Mouse (Mus musculus) gastrocnemius, adult 2 months (tissue): Measurements from ENCODE around the gene Ddx5. TPM values are rescaled to one million over a fixed set of nuclear protein-coding genes. Genes with fewer than 3 reads are reported as not detected.
"Not testable (repeated sequence)": the region's sequence is repeated elsewhere in the genome, so short reads cannot be mapped to it uniquely, and the experiment has no call there.

Experiments used
- DNase-seq: peaks from one replicate; pipeline ENCODE4 v3.0.0; 2022
- H3K27ac ChIP-seq: fragments of 200-600 bp; 2 replicates; pipeline ENCODE4 v1.8.1; 2022; ENCODE audit warnings: mild to moderate bottlenecking
- H3K4me3 ChIP-seq: fragments of 200-600 bp; 2 replicates; pipeline ENCODE4 v1.8.1; 2022; ENCODE audit warnings: mild to moderate bottlenecking, moderate library complexity
- CTCF ChIP-seq: fragments of 200-600 bp; IDR thresholded peaks from 2 replicates; pipeline ENCODE4 v1.8.1; 2022; ENCODE audit warnings: antibody characterized with exemption, mild to moderate bottlenecking, moderate library complexity
- intact Hi-C: fragments of 180-260 bp; cut with DNase I; formaldehyde crosslinking; loops from one replicate; pipeline ENCODE4 v1.15.1; 2025
- total RNA-seq, 2 experiments: library from RNA; stranded (reverse); gene quantifications; 2 replicates each; pipeline ENCODE4 v1.2.3; 2021

Gene Ddx5
- total RNA-seq, 2 experiments from 2014 or later: 261 to 265 TPM

- no peak for DNase-seq
- peak overlapping the region; percentile 98 for H3K4me3 ChIP-seq
- TF ChIP-seq CTCF: no peak
- intact Hi-C loops: no loop called here
- H3K27ac ChIP-seq: 0 out of 2 replicates have a peak overlapping the region, but pooled peaks have one; percentile 24
Observed at GRCm38 (mm10) chr11:106785043-106785442, 3.9 kb downstream of the Ddx5 start.

GRCm38 (mm10) chr11:106784476-106784875 lies 4.5 kb downstream of the Ddx5 start:
- peak overlapping the region; percentile 98 for H3K4me3 ChIP-seq
- intact Hi-C loops: no loop called here
- no peak for TF ChIP-seq CTCF
- H3K27ac ChIP-seq: no peak overlapping the region
- DNase-seq: no peak

DNA sequence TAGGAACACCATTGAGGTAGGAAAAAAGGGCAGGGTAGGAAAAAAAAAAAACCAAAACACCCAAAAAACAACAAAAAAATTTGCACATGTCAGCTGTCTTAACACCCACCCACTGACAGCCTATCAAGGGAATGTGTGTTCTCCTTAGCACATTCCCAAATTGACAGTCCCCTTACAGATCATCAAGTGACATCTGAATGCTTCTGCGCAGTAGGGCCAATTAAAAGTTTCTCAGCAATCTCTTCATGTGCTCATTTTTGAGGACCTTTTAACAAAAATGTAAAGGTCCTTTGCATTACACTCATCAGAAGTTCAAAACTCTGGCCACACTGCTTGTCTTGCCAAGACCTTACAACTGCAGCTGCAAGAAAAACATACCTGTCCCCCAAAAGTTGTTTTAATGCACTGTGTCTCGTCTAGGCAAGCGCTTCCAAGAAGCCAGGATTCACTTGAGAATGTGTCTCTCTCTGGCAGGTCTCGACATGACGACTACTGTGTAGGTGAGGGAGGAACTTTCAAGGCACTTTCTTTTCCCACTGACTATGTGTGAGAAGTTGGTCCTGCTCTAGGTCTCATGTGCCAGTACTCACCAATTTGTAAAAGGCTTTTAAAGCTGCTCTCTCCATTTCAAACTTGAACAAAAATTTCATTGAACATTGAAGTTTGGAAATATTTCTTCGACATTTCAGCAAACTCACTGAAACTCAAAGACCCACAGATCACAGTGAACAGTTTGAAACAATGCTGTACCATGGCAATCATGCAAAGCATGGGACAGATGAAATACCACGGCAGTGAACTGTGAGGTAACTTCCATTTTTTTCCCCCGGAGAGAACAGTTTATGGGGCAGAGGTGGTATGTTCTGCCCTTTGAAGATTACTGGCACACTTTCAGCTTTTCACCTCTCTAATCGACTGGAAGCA lies 5.9 kb downstream of the Ddx5 start:
- 0 out of 2 replicates have a peak overlapping the region, but pooled peaks have one; percentile 13 for H3K27ac ChIP-seq
- H3K4me3 ChIP-seq: peak overlapping the region; percentile 98
- no peak for DNase-seq
- TF ChIP-seq CTCF: no peak
- intact Hi-C loops: no loop called here

GRCm38 (mm10) chr11:106782271-106782670 lies 6.7 kb downstream of the Ddx5 start:
- H3K27ac ChIP-seq, DNase-seq, intact Hi-C loops, H3K4me3 ChIP-seq: not testable (repeated sequence)

DNA sequence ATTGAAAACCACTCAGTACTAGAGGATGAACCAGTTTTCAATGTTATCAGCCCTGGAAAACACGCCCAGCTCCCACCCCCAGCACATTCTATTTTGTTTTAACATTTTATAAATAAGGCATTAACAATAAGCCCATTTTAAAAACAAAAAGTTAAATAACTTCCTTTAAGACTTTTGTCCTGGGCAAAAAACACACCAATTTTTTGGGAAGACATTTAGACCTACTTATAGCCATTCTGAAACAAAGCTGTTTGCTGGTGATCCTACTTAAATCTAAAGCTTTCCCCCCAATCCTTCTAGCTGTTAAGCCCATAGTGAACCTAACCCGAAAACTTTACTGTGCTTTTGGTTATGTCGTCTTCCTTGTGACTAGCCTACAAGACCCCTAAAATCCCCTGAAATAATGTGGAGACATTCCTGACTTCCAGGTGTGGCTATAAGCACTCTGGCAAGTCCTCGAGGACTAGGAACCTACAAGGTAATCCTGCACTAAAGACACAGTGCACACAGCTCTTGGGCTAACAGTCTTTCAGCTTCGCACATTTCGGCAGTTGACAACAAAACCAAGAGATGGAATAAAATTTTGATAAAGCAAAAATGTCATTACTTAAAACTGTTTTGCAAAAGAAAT lies 8.3 kb downstream of the Ddx5 start:
- Histone ChIP-seq H3K27ac (peak overlapping the region; percentile 96; the same call in 1 of the 2 replicates), H3K4me3 (peak overlapping the region; percentile 90)
- DNase-seq: no peak
- intact Hi-C loops: no loop called here
- TF ChIP-seq CTCF: no peak

GRCm38 (mm10) chr11:106780089-106780425 lies 8.9 kb downstream of the Ddx5 start:
- no peak for TF ChIP-seq CTCF
- intact Hi-C loops: no loop called here
- peak overlapping the region; percentile 90 for H3K4me3 ChIP-seq
- H3K27ac ChIP-seq: peak overlapping the region; percentile 96
- DNase-seq: no peak

DNA sequence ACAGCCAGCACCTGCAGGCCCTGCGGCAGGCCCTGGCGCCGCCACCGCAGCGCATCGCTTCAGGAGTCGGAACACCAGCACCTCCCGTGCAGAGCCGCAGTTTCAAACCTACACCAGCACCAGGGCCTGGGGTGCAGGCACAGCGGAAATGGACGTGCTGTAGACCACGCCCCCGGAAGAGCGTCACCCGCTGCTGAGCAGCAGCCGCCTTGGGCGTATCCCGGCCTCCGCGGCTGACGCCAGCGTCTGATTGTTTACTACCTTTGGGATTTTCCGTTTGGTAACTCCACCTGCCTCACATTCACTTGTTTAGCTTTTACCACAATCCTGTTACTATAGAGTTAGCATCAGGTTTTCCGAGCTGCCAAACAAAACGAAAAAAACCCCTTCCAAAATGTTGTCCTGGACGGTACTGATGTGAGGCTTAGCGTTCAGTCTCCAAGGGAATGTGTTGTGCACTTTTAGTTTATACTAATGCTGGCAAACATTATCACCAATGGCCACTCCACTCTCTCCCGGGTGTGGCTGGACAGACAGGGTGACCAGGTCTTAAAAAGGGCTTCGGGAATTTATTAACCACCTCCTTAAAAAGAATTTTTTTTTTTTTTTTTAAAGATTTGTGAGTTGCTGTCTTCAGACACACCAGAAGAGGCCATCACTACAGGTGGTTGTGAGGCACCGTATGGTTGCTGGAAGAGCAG lies 9.4 kb downstream of the Ddx5 start, which contains the start of gene Polg2:
Polg2 (minus strand) TSS at position 150 of the 701 bp plus-strand sequence.
- TF ChIP-seq CTCF: no peak
- Histone ChIP-seq H3K27ac (peak within 1 kb of the TSS; percentile 96), H3K4me3 (peak within 1 kb of the TSS; percentile 90)
- DNase-seq: peak; percentile 94
- intact Hi-C loops: no loop called here

- intact Hi-C loops: no loop called here
- no peak for TF ChIP-seq CTCF
- H3K27ac ChIP-seq: peak overlapping the region; percentile 96
- no peak for DNase-seq
- H3K4me3 ChIP-seq: peak overlapping the region; percentile 90
Observed at GRCm38 (mm10) chr11:106778589-106779387, 10.2 kb downstream of the Ddx5 start.

- DNase-seq: no peak
- peak overlapping the region; percentile 90 for H3K4me3 ChIP-seq
- intact Hi-C loops: no loop called here
Observed at GRCm38 (mm10) chr11:106778132-106778531, 10.9 kb downstream of the Ddx5 start.

DNA sequence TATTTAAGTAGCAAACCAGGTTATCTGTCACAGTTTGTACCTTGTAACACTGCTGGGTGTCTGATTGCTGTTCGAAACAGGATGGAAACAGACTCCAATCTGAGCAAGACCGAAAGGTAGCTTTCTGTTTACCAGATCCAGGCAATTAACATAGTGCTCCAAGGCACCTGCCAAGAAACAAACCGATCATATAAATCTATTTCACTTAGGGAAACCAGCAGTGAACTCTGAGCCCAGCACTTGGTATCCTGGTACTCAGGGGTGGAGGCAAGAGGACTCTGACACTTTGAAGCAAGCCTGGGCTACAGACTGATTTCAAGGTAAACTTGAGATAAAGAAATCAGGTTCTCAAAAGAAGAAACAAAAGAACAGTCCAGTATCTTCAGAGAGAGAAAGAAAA lies 11.6 kb downstream of the Ddx5 start:
- DNase-seq: no peak
- intact Hi-C loops: no loop called here
- H3K4me3 ChIP-seq: no peak overlapping the region
- TF ChIP-seq CTCF: no peak
- H3K27ac ChIP-seq: no peak overlapping the region

More at GRCm38 (mm10) chr11:106778132-106778531, 10.9 kb downstream of the Ddx5 start:
- TF ChIP-seq CTCF: no peak
- no peak overlapping the region for H3K27ac ChIP-seq

DNA sequence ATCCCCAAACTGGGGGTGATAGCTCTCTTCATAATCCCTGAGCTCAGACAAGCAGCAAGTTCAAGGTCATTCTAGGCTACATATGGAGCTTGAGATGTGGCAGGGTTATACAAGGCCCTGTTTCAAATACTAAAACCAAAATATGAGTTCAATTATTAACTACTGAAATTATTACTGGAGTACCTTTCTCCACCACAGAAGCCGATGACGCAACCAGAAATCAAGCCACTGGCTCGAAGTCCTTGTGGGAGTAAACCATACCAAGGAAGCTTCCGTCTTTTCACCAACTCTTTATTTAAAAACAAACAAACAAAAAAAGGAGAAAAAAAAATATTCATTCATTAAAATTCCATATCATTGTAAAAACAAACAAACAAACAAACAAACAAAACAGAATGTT lies 12.0 kb downstream of the Ddx5 start:
- TF ChIP-seq CTCF: no peak
- no peak for DNase-seq

GRCm38 (mm10) chr11:106773061-106773460 lies 15.9 kb downstream of the Ddx5 start:
- H3K4me3 ChIP-seq: no peak overlapping the region
- DNase-seq: no peak
- no peak for TF ChIP-seq CTCF
- intact Hi-C loops: no loop called here
- H3K27ac ChIP-seq: no peak overlapping the region

More for the DNA sequence above, 12.0 kb downstream of the Ddx5 start:
- no peak overlapping the region for H3K4me3 ChIP-seq
- intact Hi-C loops: no loop called here
- no peak overlapping the region for H3K27ac ChIP-seq
